Mouse (Mus musculus) thymus, postnatal 10 days (tissue): ENCODE data around the gene Bloc1s3.

Experiments
- DNase-seq, 2 experiments: peaks; one replicate each; pipeline ENCODE4 v3.0.0; 2021; ENCODE audit warnings: low spot score in 2 of 2

The Bloc1s3 gene

DNA sequence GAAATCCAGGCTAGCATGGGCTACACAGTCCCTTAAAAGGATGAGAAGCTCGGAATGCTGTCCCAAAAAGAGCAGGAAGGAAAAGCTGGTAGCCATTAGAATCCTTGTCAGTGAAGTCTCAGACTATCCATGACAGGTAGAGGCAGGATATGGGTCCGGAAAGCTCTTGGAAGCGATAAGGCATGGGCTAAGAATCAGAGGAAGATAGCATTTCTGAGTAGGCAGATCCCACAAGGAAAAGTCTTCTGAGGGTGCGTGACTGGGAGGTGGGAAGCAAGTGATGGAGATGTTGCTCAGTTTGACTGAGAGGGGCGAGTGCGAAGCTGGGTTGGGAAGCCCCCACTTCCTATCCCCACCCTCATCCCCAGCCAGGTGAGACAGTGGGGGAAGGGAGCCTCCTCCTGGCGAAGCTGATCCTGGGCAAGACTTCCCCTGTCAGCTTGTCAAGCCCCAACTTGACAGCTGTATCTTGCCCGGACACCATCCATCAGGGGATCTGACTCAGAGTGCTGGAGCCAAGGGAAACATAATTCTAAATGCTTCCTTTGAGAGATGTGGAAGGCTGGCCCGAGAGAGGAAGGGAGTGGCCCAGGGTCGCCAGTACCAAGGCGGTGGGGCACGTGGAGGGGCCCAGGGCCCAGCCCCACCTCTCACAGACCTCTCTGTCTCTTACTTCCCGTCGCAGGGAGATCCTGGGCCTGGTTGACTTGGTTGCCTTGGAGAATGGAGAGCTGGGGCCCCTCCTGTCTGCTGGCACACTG lies 30.4 kb downstream of the Bloc1s3 start:
- DNase-seq = no peak

DNA sequence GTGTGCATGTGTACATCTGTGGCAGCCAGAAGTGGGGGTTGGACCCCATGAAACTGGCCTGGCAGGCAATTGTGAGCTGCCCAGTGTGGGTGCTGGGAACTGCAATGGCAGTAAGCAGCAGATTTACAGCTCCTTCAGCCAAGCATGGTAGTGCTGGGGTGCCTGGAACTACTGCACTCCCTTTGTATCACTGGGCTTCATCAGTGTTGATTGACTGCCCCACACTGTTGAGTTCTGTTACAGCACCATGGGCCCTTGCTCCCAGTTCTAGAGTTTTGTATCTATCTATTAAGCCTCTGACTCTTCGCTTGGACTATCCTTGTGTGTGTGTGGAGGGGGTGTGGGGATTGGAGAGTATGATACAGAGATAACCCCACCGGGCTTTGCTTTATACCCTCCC lies 31.1 kb downstream of the Bloc1s3 start:
- no peak for DNase-seq

DNA sequence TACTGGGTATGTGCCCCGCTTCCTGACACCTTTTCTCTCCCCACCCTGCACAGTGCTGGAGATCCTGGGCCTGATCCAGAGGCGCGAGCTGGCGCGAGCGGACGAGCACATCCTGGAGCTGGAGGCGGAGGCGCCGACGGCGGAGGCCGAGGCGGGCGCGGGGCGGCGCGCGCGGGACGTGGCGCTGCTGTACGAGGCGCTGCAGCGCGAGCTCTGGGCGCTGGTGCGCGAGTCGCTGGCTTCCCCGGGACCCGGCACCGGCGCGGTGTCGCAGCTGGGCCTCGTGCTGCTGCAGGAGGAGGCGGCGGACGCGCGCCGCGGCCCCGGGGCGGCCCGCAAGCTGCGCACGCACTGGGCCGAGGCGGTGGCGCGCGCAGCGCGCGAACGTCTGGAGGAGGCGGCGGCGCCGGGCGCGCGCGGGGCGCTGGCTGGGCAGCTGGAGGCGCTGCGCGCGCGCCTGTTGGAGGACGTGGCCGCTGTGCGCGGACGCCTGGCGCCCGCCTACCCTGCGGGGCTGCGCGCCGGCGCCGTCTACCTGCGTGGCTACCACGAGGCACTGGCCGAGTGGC lies 34.2 kb downstream of the Bloc1s3 start:
- peak; percentile 41 to 53 for DNase-seq

DNA sequence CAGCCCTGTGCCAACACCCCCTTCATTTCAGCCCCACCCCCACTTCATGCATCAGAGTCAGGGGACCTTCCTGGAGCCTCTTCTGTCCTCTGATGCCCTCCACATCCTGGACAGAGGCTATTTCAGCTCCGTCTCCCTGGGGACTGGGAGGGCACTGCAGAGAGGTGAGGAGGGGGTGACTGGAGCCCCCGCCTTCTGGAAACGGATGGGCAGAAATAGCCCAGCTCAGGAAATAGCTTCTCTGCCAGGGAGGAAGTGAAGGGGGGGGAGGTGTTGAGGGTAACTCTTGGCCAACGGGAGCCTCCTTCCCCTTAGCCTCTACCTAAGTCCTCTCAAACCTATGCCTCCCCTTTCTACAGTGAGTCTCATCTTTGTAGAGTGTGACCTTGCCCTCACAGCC lies 35.8 kb downstream of the Bloc1s3 start:
- DNase-seq = no peak

- DNase-seq = no peak
Observed at GRCm38 (mm10) chr7:19470308-19470707, 37.9 kb downstream of the Bloc1s3 start.

DNA sequence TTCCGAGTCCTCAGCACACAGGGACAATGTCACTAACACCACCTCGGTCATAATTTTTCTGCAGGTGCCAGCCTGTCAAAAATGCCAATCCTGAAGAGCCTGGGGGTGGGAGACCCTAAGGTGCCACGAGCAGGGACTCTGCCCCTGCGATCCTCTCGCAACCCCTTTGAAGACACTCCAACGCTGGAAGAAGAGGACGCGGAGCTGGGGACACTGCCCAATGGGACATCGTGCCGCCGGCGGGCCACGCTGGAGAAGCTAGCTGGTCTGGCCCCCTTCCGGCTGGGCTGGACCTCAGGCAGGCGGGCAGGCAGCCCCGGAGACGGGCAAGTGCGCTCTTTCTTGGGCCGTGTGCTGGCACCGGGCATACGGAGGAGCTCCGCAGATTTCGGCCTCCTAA lies 38.8 kb downstream of the Bloc1s3 start:
- DNase-seq = no peak

GRCm38 (mm10) chr7:19468279-19468678 lies 39.9 kb downstream of the Bloc1s3 start:
- DNase-seq = no peak

DNA sequence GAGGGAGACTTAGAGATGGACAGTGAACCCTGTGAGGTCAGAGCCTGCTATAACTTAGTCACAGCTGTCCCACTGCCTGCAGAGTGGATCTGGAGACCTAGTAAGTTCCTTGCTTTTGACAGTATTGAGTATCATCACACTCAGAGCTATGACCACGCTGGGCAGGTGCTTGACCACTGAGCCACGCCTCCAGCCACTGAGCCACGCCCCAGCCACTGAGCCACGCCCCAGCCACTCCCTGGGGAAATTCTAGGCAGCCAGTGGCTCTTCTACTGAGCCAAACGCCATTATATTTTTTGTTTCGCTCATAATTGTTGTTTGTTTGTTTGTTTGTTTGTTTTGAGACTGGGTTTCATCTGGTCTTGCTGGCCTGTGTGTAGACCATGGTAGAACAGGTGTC lies 40.5 kb downstream of the Bloc1s3 start:
- DNase-seq = no peak

GRCm38 (mm10) chr7:19466602-19467145 lies 41.5 kb downstream of the Bloc1s3 start:
- no peak for DNase-seq

- no peak for DNase-seq
Observed at GRCm38 (mm10) chr7:19464367-19465307, 43.5 kb downstream of the Bloc1s3 start.

- DNase-seq = no peak
Observed at GRCm38 (mm10) chr7:19462884-19463381, 45.2 kb downstream of the Bloc1s3 start, which contains the start of gene Exoc3l2. Exoc3l2 (plus strand) TSS chr7:19463331.

DNA sequence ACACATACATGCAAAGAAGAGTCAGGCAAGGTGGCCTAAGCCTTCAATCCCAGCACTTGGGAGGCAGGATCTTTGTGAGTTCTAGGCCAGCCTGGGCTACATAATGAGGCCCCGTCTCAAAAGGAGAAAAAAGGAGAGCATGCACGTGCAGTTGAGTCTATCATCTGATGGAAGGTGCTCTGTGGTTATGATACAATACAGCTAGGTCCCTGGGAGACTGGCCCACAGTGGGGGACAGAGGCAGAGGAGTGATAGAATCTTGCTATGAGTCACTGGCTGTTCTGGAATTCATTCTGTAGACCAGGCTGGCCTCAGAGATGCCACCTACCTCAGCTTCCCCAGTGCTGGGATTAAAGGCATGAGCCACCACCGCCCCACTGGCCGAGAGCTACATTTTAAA lies 45.7 kb downstream of the Bloc1s3 start:
- DNase-seq = no peak

DNA sequence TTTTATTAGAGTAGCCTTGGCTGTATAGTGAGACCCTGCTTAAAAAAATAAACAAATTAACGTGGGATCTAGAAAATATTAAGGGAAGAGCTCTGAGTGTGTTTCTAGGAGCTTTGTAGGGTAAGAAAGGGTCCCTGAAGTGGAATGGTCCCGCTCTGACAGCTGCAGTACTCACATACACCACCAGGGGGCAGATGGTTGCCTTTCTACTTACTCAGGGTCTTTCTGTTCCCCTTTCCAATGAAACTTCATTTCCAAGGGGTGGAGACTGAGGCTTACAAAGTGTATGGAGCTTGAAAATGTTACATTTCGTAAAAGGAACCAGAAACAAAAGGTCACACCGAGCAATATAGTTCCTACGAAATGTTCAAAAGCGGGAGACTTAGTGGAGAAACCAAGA lies 46.7 kb downstream of the Bloc1s3 start:
- DNase-seq = peak; percentile 41 to 67

DNA sequence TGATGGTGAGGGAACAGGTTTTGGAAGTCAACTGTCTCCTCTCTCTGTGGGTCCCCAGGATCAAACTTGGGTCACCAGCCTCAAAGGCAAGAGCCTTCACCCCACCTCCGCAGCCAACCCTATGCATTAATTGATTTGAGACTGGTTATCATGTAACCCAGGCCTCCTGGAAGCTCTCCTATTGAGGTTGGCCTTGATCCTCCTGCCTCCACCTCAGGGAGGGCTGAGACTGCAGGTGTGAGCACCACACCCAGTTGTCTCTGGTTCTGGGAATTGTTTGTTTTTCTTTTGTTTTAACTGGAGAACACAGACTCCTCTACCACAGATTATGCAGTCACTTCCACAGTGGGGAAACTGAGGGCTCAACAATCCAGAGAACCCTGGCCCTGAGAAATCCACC lies 47.7 kb downstream of the Bloc1s3 start:
- no peak for DNase-seq

DNA sequence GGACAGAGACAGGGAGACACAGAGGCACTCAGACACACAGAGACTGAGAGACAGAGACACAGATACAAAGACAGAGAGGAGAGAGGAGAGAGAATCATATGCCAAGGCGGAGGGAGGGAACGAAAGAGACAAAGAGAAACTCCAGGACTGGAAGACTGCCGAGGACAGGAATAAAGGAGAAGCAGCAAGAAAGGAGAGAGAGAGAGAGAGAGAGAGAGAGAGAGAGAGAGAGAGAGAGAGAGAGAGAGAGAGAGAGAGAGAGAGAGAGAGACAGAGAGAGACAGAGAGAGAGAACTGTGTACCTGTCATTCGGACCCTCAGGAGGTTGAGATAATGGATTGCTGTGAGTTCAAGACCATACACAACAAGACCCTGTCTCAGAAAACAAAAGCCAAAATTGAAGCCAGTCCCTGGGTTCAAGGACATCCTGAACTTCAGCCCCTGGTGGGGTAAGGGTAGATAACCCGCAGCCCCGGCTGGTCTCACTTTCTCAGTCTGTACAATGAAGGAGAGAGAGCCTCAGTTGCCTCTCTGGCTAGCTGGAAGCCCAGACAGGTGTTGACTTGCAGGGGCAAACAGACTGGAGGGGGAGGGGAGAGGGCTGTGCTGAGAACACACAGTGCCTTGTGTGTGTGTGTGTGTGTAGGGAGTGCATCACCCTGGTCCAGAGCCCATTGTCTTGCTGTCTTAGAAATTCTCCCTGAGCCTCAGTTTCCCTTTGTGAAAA lies 48.9 kb downstream of the Bloc1s3 start:
- no peak for DNase-seq

DNA sequence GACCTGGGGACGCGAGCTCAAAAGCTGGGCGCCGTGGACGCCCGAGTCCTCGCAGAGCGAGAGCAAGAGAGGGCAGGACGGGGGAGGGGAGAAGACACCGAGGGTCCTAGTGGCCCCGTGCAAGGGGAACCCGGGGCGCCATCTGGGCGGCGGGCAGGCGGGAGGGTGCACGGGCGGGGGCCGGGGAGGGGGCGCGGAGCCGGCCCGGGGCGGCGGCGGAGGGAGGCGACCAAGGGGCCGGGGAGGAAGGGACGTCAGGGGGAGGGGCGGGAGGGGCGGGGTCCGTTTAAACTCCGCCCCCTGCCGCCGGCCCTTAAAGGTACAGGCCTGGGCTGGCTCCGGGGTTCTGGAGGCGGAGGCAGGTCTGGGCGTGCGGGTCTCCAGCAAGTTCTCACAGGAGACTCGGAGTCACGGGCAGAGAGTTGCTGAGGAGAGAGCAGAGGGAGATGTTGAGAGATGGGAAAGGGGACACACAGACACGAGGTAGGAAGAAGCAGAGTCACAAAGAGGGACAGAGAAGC lies 49.5 kb downstream of the Bloc1s3 start, which contains the start of gene Mark4:
Gene Mark4 (minus strand): TSS at position 231 of the 521 bp plus-strand sequence.
- peak; percentile 70 to 79 for DNase-seq

DNA sequence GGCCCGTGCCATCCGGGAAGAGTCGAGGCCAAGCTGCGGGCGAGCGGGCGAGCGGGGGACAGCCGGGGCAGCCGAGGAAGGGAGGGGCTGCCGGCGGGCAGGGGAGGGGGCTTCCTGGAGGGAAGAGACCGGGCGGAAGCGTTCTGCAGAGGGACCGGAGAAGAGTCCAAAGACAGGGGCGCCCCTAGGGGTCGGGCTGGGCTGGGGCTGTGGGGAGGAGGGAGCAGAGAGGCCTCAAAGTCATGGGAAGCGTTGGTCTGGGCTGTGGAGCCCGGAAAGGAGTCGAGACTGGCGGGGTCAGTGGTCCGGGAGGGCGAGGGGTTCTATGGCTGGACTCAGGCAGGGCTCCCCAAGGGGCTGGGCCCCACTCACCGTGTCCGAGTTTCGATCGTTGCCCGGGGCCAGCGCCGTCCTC lies 50.1 kb downstream of the Bloc1s3 start:
- DNase-seq = peak; percentile 70 to 78

- no peak for DNase-seq
Observed at GRCm38 (mm10) chr7:19457414-19458071, 50.6 kb downstream of the Bloc1s3 start.

DNA sequence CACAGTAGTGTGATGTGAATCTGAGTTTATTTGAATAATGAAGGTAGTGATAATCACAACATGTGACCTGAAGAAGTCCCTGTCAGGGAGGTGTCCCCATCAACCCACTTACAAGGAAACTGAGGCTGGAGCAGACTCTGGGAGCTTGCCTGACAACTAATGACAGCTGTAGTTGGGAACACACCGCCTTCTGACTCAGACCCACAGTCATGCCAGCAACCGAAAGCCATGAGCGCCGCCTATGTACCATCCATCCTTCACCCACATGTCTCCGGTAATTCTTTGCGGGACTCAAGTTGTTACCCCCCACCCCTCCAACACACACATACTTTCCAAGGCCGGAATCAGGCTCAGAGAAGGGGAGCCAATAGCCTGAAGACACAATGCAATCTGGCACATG lies 51.5 kb downstream of the Bloc1s3 start:
- DNase-seq = no peak

DNA sequence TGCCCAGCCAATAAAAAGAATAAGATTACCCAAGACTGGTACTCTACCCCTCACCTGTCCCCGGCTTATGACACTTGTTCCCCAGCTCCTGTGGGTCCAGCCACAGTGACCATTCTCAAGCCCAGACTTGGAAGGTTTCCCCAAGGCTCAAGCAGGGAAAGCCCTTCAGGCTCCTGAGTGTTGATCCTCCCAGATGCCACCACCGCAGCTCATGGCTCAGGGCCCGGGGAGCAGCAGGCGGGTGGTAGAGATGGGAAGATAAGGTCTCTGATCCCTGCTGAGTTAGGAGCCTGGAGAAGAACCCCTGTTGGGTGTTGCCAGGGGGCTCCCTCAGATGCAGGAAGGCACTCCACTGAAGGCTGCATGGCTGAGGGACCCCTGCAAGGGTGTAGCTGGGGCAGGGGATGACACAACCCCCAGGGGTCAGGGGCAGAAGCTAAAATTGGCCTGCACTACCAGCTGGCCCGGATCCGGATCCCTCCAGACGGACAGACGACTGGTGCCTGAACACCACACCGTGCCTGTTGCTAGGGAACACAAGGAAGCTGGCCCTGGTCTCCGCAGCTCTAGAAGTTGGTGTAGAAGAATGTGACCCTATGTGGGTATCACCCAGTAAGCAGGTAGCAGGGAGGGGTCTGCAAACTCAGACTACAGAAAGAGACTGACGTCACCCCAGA lies 52.2 kb downstream of the Bloc1s3 start:
- DNase-seq = no peak
